Mouse (Mus musculus) stomach, postnatal 0 days (tissue): ENCODE measurements around the gene Plin4.

Experiments
- CTCF ChIP-seq: IDR thresholded peaks from 2 replicates; pipeline ENCODE4 v1.5.1; 2016; ENCODE audit warnings: antibody characterized with exemption, low read depth, mild to moderate bottlenecking, moderate library complexity
- EP300 ChIP-seq: optimal IDR thresholded peaks from 2 replicates; pipeline ENCODE3; 2016; ENCODE audit warnings: antibody characterized with exemption

GRCm38 (mm10) chr17:56144546-56144945 lies 34.9 kb upstream of the Plin4 start:
- TF ChIP-seq CTCF = no peak
- TF ChIP-seq EP300 = no peak
